Mouse (Mus musculus): ENCODE results near the gene Pde4d. TPM values are rescaled to one million over a fixed set of nuclear protein-coding genes. Genes with fewer than 3 reads are reported as not detected.
A peak's percentile ranks its signal among the peaks of the same experiment; 100 is the strongest.

Pde4d gene
- total and polyA plus RNA-seq, 3 experiments, result 18.5 to 18.8 TPM; not detected in 1

GRCm38 (mm10) chr13:109685296-109686115, 1235.8 kb downstream of the Pde4d start:
- no peaks in the 10 kb centered on the region for H3K9me3 ChIP-seq (replicated peaks; ENCODE audit: insufficient read depth, low read length)
- H3K79me2 ChIP-seq (ENCODE audit: control insufficient read depth, insufficient read depth, low read length, poor library complexity), result peaks cover 47% of the 10 kb centered on the region
- H3K9ac ChIP-seq (ENCODE audit: control insufficient read depth, low read depth, low read length, poor library complexity, severe bottlenecking), result peak overlapping the region; percentile 92
- H3K27me3 ChIP-seq (ENCODE audit: control insufficient read depth in 1 of 2, insufficient read depth in 2 of 2, low read length in 2 of 2), result no peaks in the 10 kb centered on the region
- peak overlapping the region; percentile 93 for H3K27ac ChIP-seq (ENCODE audit: control insufficient read depth, low read depth, low read length)
- peaks cover 3 to 48% of the 10 kb centered on the region in 2 experiments; a peak in 3 of 4 replicates for H3K36me3 ChIP-seq (ENCODE audit: control insufficient read depth in 1 of 2, insufficient read depth in 2 of 2, low read length in 2 of 2)
- peak; percentile 84 for DNase-seq (ENCODE audit: low read depth, low spot score)
- H3K4me3 ChIP-seq (ENCODE audit: control insufficient read depth in 1 of 2, insufficient read depth in 1 of 2, low read depth in 2 of 2, low read length in 2 of 2), result peak overlapping the region; percentile 86 to 98
- H3K4me1 ChIP-seq (ENCODE audit: control insufficient read depth in 1 of 2, insufficient read depth in 2 of 2, low read length in 2 of 2), result peaks cover 26 to 35% of the 10 kb centered on the region in 2 experiments
- no peak for TF ChIP-seq JUND (IDR thresholded peaks at IDR 0.05; ENCODE audit: low read depth, low read length)
- TF ChIP-seq MYC (IDR thresholded peaks at IDR 0.05; ENCODE audit: low read depth, low read length), result no peak
- TF ChIP-seq TBP (IDR thresholded peaks at IDR 0.05; ENCODE audit: low read depth, low read length), result peak; percentile 81; the same call in 1 of the 2 replicates
- TF ChIP-seq MAFK (IDR thresholded peaks at IDR 0.05; ENCODE audit: borderline replicate concordance, low read depth, low read length), result no peak
- peak; percentile 48; the same call in 1 of the 2 replicates for TF ChIP-seq ZMIZ1 (IDR thresholded peaks at IDR 0.05; ENCODE audit: low read depth, low read length)
- no peak for TF ChIP-seq MAZ (IDR thresholded peaks at IDR 0.05; ENCODE audit: low read depth, low read length)
- no peak for TF ChIP-seq RAD21 (IDR thresholded peaks at IDR 0.05; ENCODE audit: low read depth, low read length)
- no peak for TF ChIP-seq RCOR1 (IDR thresholded peaks at IDR 0.05; ENCODE audit: low read depth, low read length)
- peak; percentile 98 for TF ChIP-seq ZNF384 (IDR thresholded peaks at IDR 0.05; ENCODE audit: low read depth, low read length)
- no peak for TF ChIP-seq ELF1 (IDR thresholded peaks at IDR 0.05; ENCODE audit: low read depth, low read length)
- 0 out of 2 replicates have a peak, but pooled peaks have one; percentile 24 for TF ChIP-seq POLR2AphosphoS2 (IDR thresholded peaks at IDR 0.05; ENCODE audit: low read length)
- TF ChIP-seq USF2 (IDR thresholded peaks at IDR 0.05; ENCODE audit: borderline replicate concordance in 1 of 2, insufficient read depth in 1 of 2, low read depth in 1 of 2, low read length in 2 of 2), result no peak
- no peak for TF ChIP-seq POLR2AphosphoS5 (IDR thresholded peaks at IDR 0.05; ENCODE audit: borderline replicate concordance, low read depth, low read length)
- TF ChIP-seq MEF2A (IDR thresholded peaks at IDR 0.05; ENCODE audit: extremely low read depth, insufficient replicate concordance, low read depth, low read length, poor library complexity, severe bottlenecking), result no peak
- TF ChIP-seq MXI1 (IDR thresholded peaks at IDR 0.05; ENCODE audit: low read depth, low read length), result peak; percentile 77
- TF ChIP-seq BHLHE40 (IDR thresholded peaks at IDR 0.05; ENCODE audit: borderline replicate concordance, low read depth, low read length), result no peak
- TF ChIP-seq CHD1 (IDR thresholded peaks at IDR 0.05; ENCODE audit: low read depth, low read length), result 0 out of 2 replicates have a peak, but pooled peaks have one; percentile 47
- TF ChIP-seq MAX (IDR thresholded peaks at IDR 0.05; ENCODE audit: low read length), result no peak
- TF ChIP-seq KAT2A (conservative IDR thresholded peaks at IDR 0.05; ENCODE audit: low read depth, low read length), result no peak
- TF ChIP-seq ZC3H11A (IDR thresholded peaks at IDR 0.05; ENCODE audit: low read depth, low read length), result no peak
- TF ChIP-seq SIN3A (IDR thresholded peaks at IDR 0.05; ENCODE audit: low read length), result peak; percentile 83
- TF ChIP-seq SMC3 (IDR thresholded peaks at IDR 0.05; ENCODE audit: low read depth, low read length), result no peak
- TF ChIP-seq USF1 (IDR thresholded peaks at IDR 0.05; ENCODE audit: low read depth, low read length), result no peak
- TF ChIP-seq EP300 (IDR thresholded peaks at IDR 0.05; ENCODE audit: low read depth in 1 of 2, low read length in 2 of 2), result peak in 1 of 2 experiments; percentile 38; a peak in 1 of 4 replicates
- peak; percentile 60 for TF ChIP-seq NELFE (IDR thresholded peaks at IDR 0.05; ENCODE audit: low read depth, low read length)
- TF ChIP-seq TCF12 (IDR thresholded peaks at IDR 0.05; ENCODE audit: low read depth, low read length), result peak; percentile 58
- TF ChIP-seq MYB (IDR thresholded peaks at IDR 0.05; ENCODE audit: low read depth, low read length), result no peak
- TF ChIP-seq E2F4 (IDR thresholded peaks at IDR 0.05; ENCODE audit: borderline replicate concordance, low read depth, low read length), result no peak
- TF ChIP-seq GABPA (IDR thresholded peaks at IDR 0.05; ENCODE audit: low read depth, low read length), result no peak
- TF ChIP-seq GATA1 (IDR thresholded peaks at IDR 0.05; ENCODE audit: low read depth, low read length), result no peak
- no peak for TF ChIP-seq TAL1 (IDR thresholded peaks at IDR 0.05; ENCODE audit: low read length)
- peak; percentile 64 for TF ChIP-seq ETS1 (IDR thresholded peaks at IDR 0.05; ENCODE audit: low read depth, low read length)
- TF ChIP-seq POLR2A (IDR thresholded peaks at IDR 0.05; ENCODE audit: control insufficient read depth in 1 of 2, insufficient read depth in 1 of 2, low read depth in 1 of 2, low read length in 2 of 2, poor library complexity in 1 of 2), result peak; percentile 54 to 69; a peak in 2 of 4 replicates
- TF ChIP-seq UBTF (IDR thresholded peaks at IDR 0.05; ENCODE audit: borderline replicate concordance, insufficient read depth, low read depth, low read length), result no peak
- TF ChIP-seq CHD2 (IDR thresholded peaks at IDR 0.05; ENCODE audit: low read length), result no peak
- 0 out of 6 replicates have a peak, but pooled peaks of 1 of the 3 experiments have one; percentile 13 for TF ChIP-seq CTCF (IDR thresholded peaks at IDR 0.05 in 2 of 3, conservative IDR thresholded peaks at IDR 0.05 in 1 of 3; ENCODE audit: control insufficient read depth in 1 of 3, insufficient read depth in 1 of 3, low read depth in 2 of 3, low read length in 3 of 3, poor library complexity in 1 of 3, severe bottlenecking in 1 of 3)

Data from MEL (cell line).